Mouse (Mus musculus): ENCODE measurements around the gene BC017158. TPM values are rescaled to one million over a fixed set of nuclear protein-coding genes. Genes with fewer than 3 reads are reported as not detected.

The BC017158 gene
- polyA plus RNA-seq, 1 experiment from 2014 or later = 23.9 TPM

GRCm38 (mm10) chr7:128236426-128236825 is 61.5 kb downstream of the BC017158 start:
- DNase-seq (ENCODE audit: low spot score) = no peak
- Histone ChIP-seq H3K9me3 (ENCODE audit: control insufficient read depth, low read length) (no peaks in the 10 kb centered on the region), H3K27ac (no peak overlapping the region), H3K4me1 (replicated peaks; ENCODE audit: control insufficient read depth, insufficient read depth, low read length) (peaks cover 16% of the 10 kb centered on the region; the same call in 1 of the 2 replicates), H3K36me3 (replicated peaks; ENCODE audit: control insufficient read depth, insufficient read depth) (peaks cover 21% of the 10 kb centered on the region), H3K4me2 (replicated peaks) (peak overlapping the region; percentile 66), H3K27me3 (ENCODE audit: control insufficient read depth, insufficient read depth, low read length) (no peaks in the 10 kb centered on the region), H3K9ac (peak overlapping the region; percentile 80; the same call in 1 of the 2 replicates), H3K4me3 (replicated peaks; ENCODE audit: low read length) (no peak overlapping the region)
- WGBS = 96% methylated on average over 13 of the region's 13 CpGs
- no peak for ATAC-seq (ENCODE audit: low FRiP score)

DNA sequence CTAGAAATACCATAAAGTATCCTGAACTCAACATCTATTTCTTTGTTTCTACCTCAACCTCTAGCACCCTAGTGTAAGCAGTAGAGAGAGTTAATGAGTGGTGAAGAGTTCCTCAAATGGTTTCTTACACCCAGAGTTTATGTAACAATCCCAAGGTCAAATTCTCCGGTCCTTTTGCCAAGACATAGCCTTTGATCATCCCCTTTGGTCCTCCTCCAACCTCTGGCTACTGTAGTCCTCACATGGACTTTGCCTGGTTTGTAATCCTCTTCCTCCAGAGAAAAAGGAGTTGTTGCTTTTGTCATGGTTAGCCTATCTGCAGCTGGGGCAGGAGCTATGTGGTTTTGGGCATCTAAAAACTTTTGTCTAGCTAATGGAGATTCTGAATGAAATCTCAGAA is 62.5 kb downstream of the BC017158 start:
- H3K27ac ChIP-seq = no peak overlapping the region
- peaks cover 16% of the 10 kb centered on the region; the same call in 1 of the 2 replicates for H3K4me1 ChIP-seq (replicated peaks; ENCODE audit: control insufficient read depth, insufficient read depth, low read length)
- ATAC-seq (ENCODE audit: low FRiP score) (no peak), DNase-seq (ENCODE audit: low spot score) (no peak)
- H3K9me3 ChIP-seq (ENCODE audit: control insufficient read depth, low read length) = no peaks in the 10 kb centered on the region
- WGBS = 97% methylated on average over 1 of the region's 1 CpGs
- no peak overlapping the region for H3K4me2 ChIP-seq (replicated peaks)
- peaks cover 14% of the 10 kb centered on the region for H3K36me3 ChIP-seq (replicated peaks; ENCODE audit: control insufficient read depth, insufficient read depth)
- H3K4me3 ChIP-seq (replicated peaks; ENCODE audit: low read length) = no peak overlapping the region
- no peaks in the 10 kb centered on the region for H3K27me3 ChIP-seq (ENCODE audit: control insufficient read depth, insufficient read depth, low read length)
- no peak overlapping the region for H3K9ac ChIP-seq

DNA sequence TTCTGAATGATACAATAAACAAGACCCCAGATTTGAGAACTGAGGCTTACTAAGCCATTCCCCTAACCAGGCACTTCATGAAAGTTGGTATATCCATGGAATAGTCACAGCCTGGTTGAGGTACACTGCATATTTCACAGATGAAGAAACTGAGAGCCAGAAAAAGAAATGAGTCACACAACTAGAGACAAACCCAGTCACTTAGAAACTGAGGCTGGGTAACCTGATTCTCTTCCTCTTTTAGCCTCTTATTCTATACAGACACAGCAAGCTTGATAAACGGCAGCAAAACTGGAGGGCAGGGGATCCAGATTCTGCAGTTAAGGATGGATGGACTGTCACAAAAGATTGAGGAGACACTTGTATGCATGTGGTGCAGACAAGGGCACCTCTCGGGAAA is 63.2 kb downstream of the BC017158 start:
- H3K27ac ChIP-seq = no peak overlapping the region
- H3K4me1 ChIP-seq (replicated peaks; ENCODE audit: control insufficient read depth, insufficient read depth, low read length) = peaks cover 16% of the 10 kb centered on the region; the same call in 1 of the 2 replicates
- no peak overlapping the region for H3K4me3 ChIP-seq (replicated peaks; ENCODE audit: low read length)
- no peak for ATAC-seq (ENCODE audit: low FRiP score)
- DNase-seq (ENCODE audit: low spot score) = no peak
- no peaks in the 10 kb centered on the region for H3K27me3 ChIP-seq (ENCODE audit: control insufficient read depth, insufficient read depth, low read length)
- no peaks in the 10 kb centered on the region for H3K9me3 ChIP-seq (ENCODE audit: control insufficient read depth, low read length)
- H3K9ac ChIP-seq = no peak overlapping the region
- H3K36me3 ChIP-seq (replicated peaks; ENCODE audit: control insufficient read depth, insufficient read depth) = peaks cover 7% of the 10 kb centered on the region; the same call in 1 of the 2 replicates
- no peak overlapping the region for H3K4me2 ChIP-seq (replicated peaks)
- WGBS = 86% methylated on average over 2 of the region's 2 CpGs

GRCm38 (mm10) chr7:128231741-128232140 is 66.2 kb downstream of the BC017158 start:
- DNase-seq (ENCODE audit: low spot score) (no peak), ATAC-seq (ENCODE audit: low FRiP score) (no peak)
- WGBS = 46% methylated on average over 8 of the region's 8 CpGs
- 0 out of 2 replicates have a peak, but pooled peaks cover 2% of the 10 kb centered on the region for H3K4me1 ChIP-seq (replicated peaks; ENCODE audit: control insufficient read depth, insufficient read depth, low read length)
- no peak overlapping the region for H3K27ac ChIP-seq
- H3K9me3 ChIP-seq (ENCODE audit: control insufficient read depth, low read length) = no peaks in the 10 kb centered on the region
- peaks cover 7% of the 10 kb centered on the region; the same call in 1 of the 2 replicates for H3K36me3 ChIP-seq (replicated peaks; ENCODE audit: control insufficient read depth, insufficient read depth)
- H3K9ac ChIP-seq = no peak overlapping the region
- H3K4me3 ChIP-seq (replicated peaks; ENCODE audit: low read length) = no peak overlapping the region
- H3K27me3 ChIP-seq (ENCODE audit: control insufficient read depth, insufficient read depth, low read length) = no peaks in the 10 kb centered on the region
- no peak overlapping the region for H3K4me2 ChIP-seq (replicated peaks)

Small RNA genes lying within 50 kb of the gene (microRNA-seq; reads per million reads assigned to microRNA genes)
- gene Mir3103 = not detected

Other genes with a start within 250 kb of the BC017158 start
- 0.60 and 0.88 TPM in 2 replicates for gene Itgam, start 235.5 kb downstream of the BC017158 start, polyA plus RNA-seq (2014; fragmentation: Nextera tagmentation; extraction: Ambion mirVana)
- gene Gm49368, start 235.5 kb downstream of the BC017158 start, polyA plus RNA-seq (2014; fragmentation: Nextera tagmentation; extraction: Ambion mirVana) = not detected in 2 replicates
- 0.09 TPM in 1 of 2 replicates, not detected in the other for gene Itgax, start 168.6 kb downstream of the BC017158 start, polyA plus RNA-seq (2014; fragmentation: Nextera tagmentation; extraction: Ambion mirVana)
- gene Itgad, start 143.8 kb downstream of the BC017158 start, polyA plus RNA-seq (2014; fragmentation: Nextera tagmentation; extraction: Ambion mirVana) = not detected in 2 replicates
- gene Cox6a2, start 91.8 kb downstream of the BC017158 start, polyA plus RNA-seq (2014; fragmentation: Nextera tagmentation; extraction: Ambion mirVana) = not detected in 2 replicates
- gene Armc5, start 60.8 kb downstream of the BC017158 start, polyA plus RNA-seq (2014; fragmentation: Nextera tagmentation; extraction: Ambion mirVana) = 9.1 and 10.7 TPM in 2 replicates
- gene 9130023H24Rik, start 60.1 kb downstream of the BC017158 start, polyA plus RNA-seq (2014; fragmentation: Nextera tagmentation; extraction: Ambion mirVana) = 7.4 and 8.7 TPM in 2 replicates
- gene Tgfb1i1, start 51.4 kb downstream of the BC017158 start, polyA plus RNA-seq (2014; fragmentation: Nextera tagmentation; extraction: Ambion mirVana) = 23.5 and 27.8 TPM in 2 replicates
- gene Slc5a2, start 32.5 kb downstream of the BC017158 start, polyA plus RNA-seq (2014; fragmentation: Nextera tagmentation; extraction: Ambion mirVana) = 0.23 TPM in 1 of 2 replicates, not detected in the other
- gene Rgs10, start 120.6 kb upstream of the BC017158 start, polyA plus RNA-seq (2014; fragmentation: Nextera tagmentation; extraction: Ambion mirVana) = 56.7 and 56.9 TPM in 2 replicates
- 33.7 and 37.1 TPM in 2 replicates for gene Tial1, start 163.5 kb upstream of the BC017158 start, polyA plus RNA-seq (2014; fragmentation: Nextera tagmentation; extraction: Ambion mirVana)
- 2.9 and 3.4 TPM in 2 replicates for gene Bag3, start 225.4 kb upstream of the BC017158 start, polyA plus RNA-seq (2014; fragmentation: Nextera tagmentation; extraction: Ambion mirVana)

Measured in hindbrain, embryonic 14.5 days (tissue).